Mouse (Mus musculus) layer of hippocampus, postnatal 36 days (tissue): ENCODE data around the gene G3bp1. TPM values are rescaled to one million over a fixed set of nuclear protein-coding genes. Genes with fewer than 3 reads are reported as not detected.

Source experiments
- DNase-seq, 2 experiments: peaks; one replicate each; pipeline ENCODE4 v3.0.0; 2022
- total RNA-seq, 2 experiments: library from RNA; stranded (reverse); gene quantifications; 2 replicates each; pipeline ENCODE4 v1.2.3; 2021

The G3bp1 gene
- total RNA-seq, 2 experiments from 2014 or later, result 34.1 to 36.8 TPM

GRCm38 (mm10) chr11:55464707-55465106 is 4.8 kb upstream of the G3bp1 start:
- DNase-seq, result no peak

GRCm38 (mm10) chr11:55465177-55465576 is 4.3 kb upstream of the G3bp1 start:
- no peak for DNase-seq

GRCm38 (mm10) chr11:55468012-55468411 is 1.5 kb upstream of the G3bp1 start:
- no peak for DNase-seq

GRCm38 (mm10) chr11:55468611-55469047 is 856 bp upstream of the G3bp1 start:
- DNase-seq, result no peak

- DNase-seq, result peak; percentile 15 to 20
Observed at GRCm38 (mm10) chr11:55469923-55470691, 622 bp downstream of the G3bp1 start.

GRCm38 (mm10) chr11:55470761-55471160 is 1.3 kb downstream of the G3bp1 start:
- no peak for DNase-seq

GRCm38 (mm10) chr11:55471467-55471866 is 2.0 kb downstream of the G3bp1 start:
- DNase-seq, result no peak

- DNase-seq, result no peak
Observed at GRCm38 (mm10) chr11:55473219-55473618, 3.7 kb downstream of the G3bp1 start.

- DNase-seq, result no peak
Observed at GRCm38 (mm10) chr11:55485443-55485842, 16.0 kb downstream of the G3bp1 start.

- DNase-seq, result no peak
Observed at GRCm38 (mm10) chr11:55496158-55496557, 26.7 kb downstream of the G3bp1 start.

- DNase-seq, result no peak
Observed at GRCm38 (mm10) chr11:55497885-55498284, 28.4 kb downstream of the G3bp1 start.

GRCm38 (mm10) chr11:55501955-55502531 is 32.6 kb downstream of the G3bp1 start:
- DNase-seq, result no peak

- no peak for DNase-seq
Observed at GRCm38 (mm10) chr11:55502886-55503285, 33.4 kb downstream of the G3bp1 start.

- no peak for DNase-seq
Observed at GRCm38 (mm10) chr11:55505485-55505884, 36.0 kb downstream of the G3bp1 start.

- DNase-seq, result no peak
Observed at GRCm38 (mm10) chr11:55511374-55511773, 41.9 kb downstream of the G3bp1 start.

- no peak for DNase-seq
Observed at GRCm38 (mm10) chr11:55517666-55518065, 48.2 kb downstream of the G3bp1 start.

- peak; percentile 72 to 75 for DNase-seq
Observed at GRCm38 (mm10) chr11:55518806-55519674, 49.6 kb downstream of the G3bp1 start.

GRCm38 (mm10) chr11:55530741-55531140 is 61.3 kb downstream of the G3bp1 start:
- no peak for DNase-seq

- DNase-seq, result peak; percentile 72 to 73
Observed at GRCm38 (mm10) chr11:55533378-55533777, 63.9 kb downstream of the G3bp1 start.

- no peak for DNase-seq
Observed at GRCm38 (mm10) chr11:55534766-55535165, 65.3 kb downstream of the G3bp1 start.

GRCm38 (mm10) chr11:55542128-55542527 is 72.6 kb downstream of the G3bp1 start:
- DNase-seq, result no peak

GRCm38 (mm10) chr11:55542671-55543070 is 73.2 kb downstream of the G3bp1 start:
- no peak for DNase-seq

- no peak for DNase-seq
Observed at GRCm38 (mm10) chr11:55545690-55546089, 76.2 kb downstream of the G3bp1 start.
